Mouse (Mus musculus) neural tube, embryonic 12.5 days (tissue): ENCODE measurements at regions not wholly inside any gene's neighbourhood (a gene's known extent, or its start where the extent isn't known, plus 50 kb on each side); places are given as distances from the start of the nearest gene placed in this dataset.

Experiments
- ATAC-seq: fragments of 200-750 bp; cut with Nextera tagmentation; 2 replicates; pipeline ENCODE4 v1.8.0; 2017; ENCODE audit warnings: low read depth, mild to moderate bottlenecking, moderate TSS enrichment, moderate library complexity; ENCODE audit not compliant: low FRiP score
- H3K27ac ChIP-seq: fragments of 300-500 bp; sonication (generic); 2 replicates; pipeline ENCODE4 v1.5.1; 2016
- H3K27me3 ChIP-seq: fragments of 300-500 bp; sonication (generic); replicated peaks from 2 replicates; pipeline ENCODE4 v1.6.1; 2016; ENCODE audit warnings: mild to moderate bottlenecking
- H3K36me3 ChIP-seq: fragments of 300-500 bp; sonication (generic); 2 replicates; pipeline ENCODE4 v1.6.1; 2016; ENCODE audit warnings: mild to moderate bottlenecking
- H3K4me1 ChIP-seq: fragments of 300-500 bp; sonication (generic); 2 replicates; pipeline ENCODE4 v1.6.1; 2016
- H3K4me2 ChIP-seq: fragments of 300-500 bp; sonication (generic); replicated peaks from 2 replicates; pipeline ENCODE4 v1.6.1; 2016; ENCODE audit warnings: mild to moderate bottlenecking
- H3K4me3 ChIP-seq: fragments of 300-500 bp; sonication (generic); 2 replicates; pipeline ENCODE4 v1.5.1; 2016
- H3K9ac ChIP-seq: fragments of 300-500 bp; sonication (generic); 2 replicates; pipeline ENCODE4 v1.6.1; 2016; ENCODE audit warnings: mild to moderate bottlenecking
- H3K9me3 ChIP-seq: fragments of 300-500 bp; sonication (generic); 2 replicates; pipeline ENCODE4 v1.6.1; 2016; ENCODE audit warnings: mild to moderate bottlenecking
- WGBS: fragments of 180-500 bp; shearing (Covaris S2); methylation state at CpG from one replicate; pipeline ENCODE4 v1.1.7; 2016; 5-methylcytosine and 5-hydroxymethylcytosine counted together

DNA sequence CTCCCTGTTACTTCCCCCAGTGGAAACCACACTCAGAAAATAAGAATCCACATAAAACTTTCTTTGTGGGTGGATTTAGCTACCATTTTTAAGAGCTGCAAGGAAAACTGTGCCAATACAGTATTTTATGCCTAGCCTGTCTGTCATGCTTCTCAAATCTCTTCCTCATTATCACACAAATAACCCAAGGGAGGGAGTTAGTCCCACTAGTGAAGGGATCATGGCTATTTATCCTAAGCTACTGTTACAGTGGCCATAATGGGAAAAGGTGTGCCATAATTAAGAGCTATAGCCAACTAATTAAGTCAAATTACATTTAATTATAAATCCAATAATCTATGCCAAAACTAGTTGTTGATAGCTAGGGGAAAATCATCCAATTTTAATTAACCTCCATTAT is 374.8 kb upstream of the Ube2e3 start:
- H3K36me3 ChIP-seq: no peaks in the 10 kb centered on the region
- H3K4me2 ChIP-seq: no peak overlapping the region
- no peak for ATAC-seq
- no peak overlapping the region for H3K27ac ChIP-seq
- H3K27me3 ChIP-seq: no peaks in the 10 kb centered on the region
- no peak overlapping the region for H3K9ac ChIP-seq
- no peaks in the 10 kb centered on the region for H3K9me3 ChIP-seq
- H3K4me3 ChIP-seq: no peak overlapping the region
- no peaks in the 10 kb centered on the region for H3K4me1 ChIP-seq

DNA sequence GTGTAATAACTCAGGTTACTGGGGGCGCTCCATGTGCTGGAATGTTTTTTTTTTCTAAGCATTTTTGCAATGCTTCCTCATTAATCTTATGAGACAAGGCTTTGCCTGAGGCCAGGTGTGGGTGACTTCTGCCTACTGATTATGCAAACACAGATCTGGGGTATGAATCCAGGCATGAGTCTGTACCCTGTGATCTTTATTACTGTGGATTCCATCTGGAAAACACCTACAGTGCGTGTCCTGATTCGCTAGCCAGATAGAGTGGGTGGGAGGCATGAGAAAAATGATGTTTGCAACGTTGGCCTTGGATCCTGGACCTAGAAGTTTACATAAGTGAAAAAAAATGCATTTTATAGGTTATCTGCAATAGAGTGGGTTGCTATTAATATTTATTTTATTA is 387.9 kb upstream of the Ube2e3 start:
- ATAC-seq: no peak
- H3K4me2 ChIP-seq: no peak overlapping the region

DNA sequence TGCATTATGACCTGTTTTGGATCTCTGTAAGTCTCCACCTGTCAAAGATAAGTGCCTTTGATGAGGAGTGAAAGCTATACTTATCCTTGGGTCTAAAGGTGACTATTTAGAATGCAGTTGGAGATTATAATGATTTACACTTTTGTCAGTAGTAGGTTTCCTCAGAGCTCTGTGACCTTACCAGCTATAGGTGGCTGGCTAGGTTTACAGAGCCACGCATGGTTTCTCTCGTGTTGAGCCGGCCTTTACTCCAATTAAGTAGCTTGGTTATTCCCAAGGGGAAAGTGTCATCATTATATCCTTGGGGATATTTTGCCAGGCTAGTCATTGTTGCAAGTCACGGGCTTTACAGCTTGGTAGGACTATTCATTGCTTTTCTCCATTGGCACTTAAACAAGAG is 408.5 kb upstream of the Ube2e3 start:
- Histone ChIP-seq H3K9me3 (no peaks in the 10 kb centered on the region), H3K4me1 (no peaks in the 10 kb centered on the region), H3K36me3 (no peaks in the 10 kb centered on the region), H3K4me3 (no peak overlapping the region), H3K9ac (no peak overlapping the region), H3K27ac (no peak overlapping the region), H3K4me2 (no peak overlapping the region), H3K27me3 (no peaks in the 10 kb centered on the region)
- no peak for ATAC-seq
- WGBS: 83% methylated on average over 4 of the region's 4 CpGs

More for the DNA sequence above, 387.9 kb upstream of the Ube2e3 start:
- Histone ChIP-seq H3K9ac (no peak overlapping the region), H3K4me1 (no peaks in the 10 kb centered on the region), H3K27ac (no peak overlapping the region), H3K27me3 (no peaks in the 10 kb centered on the region), H3K9me3 (no peaks in the 10 kb centered on the region), H3K36me3 (no peaks in the 10 kb centered on the region), H3K4me3 (no peak overlapping the region)
- WGBS: 75% methylated on average over 4 of the region's 4 CpGs

DNA sequence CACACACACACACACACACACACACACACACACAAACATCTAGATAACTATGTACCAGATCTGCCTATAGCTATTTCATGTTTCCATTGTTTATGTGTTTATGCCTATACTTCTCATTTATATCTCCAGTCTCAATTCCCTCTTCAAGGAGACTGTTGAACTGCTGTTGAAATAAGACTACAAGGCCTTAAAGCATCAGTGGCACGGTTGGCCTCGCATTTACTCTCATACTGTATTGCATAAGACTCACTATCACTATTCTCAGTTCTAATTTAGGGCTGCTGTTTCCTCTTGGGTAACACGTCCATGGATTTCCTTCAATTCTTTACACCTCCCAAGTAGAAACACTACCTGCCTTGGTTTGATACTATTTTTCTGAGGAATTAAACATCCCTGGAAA is 414.5 kb upstream of the Ube2e3 start:
- H3K27me3 ChIP-seq: no peaks in the 10 kb centered on the region
- whole genome bisulfite sequencing: 89% methylated on average over 3 of the region's 3 CpGs
- ATAC-seq: no peak
- H3K4me2 ChIP-seq: no peak overlapping the region
- no peaks in the 10 kb centered on the region for H3K4me1 ChIP-seq
- H3K9me3 ChIP-seq: no peaks in the 10 kb centered on the region
- no peak overlapping the region for H3K4me3 ChIP-seq
- H3K36me3 ChIP-seq: no peaks in the 10 kb centered on the region
- no peak overlapping the region for H3K9ac ChIP-seq
- no peak overlapping the region for H3K27ac ChIP-seq

DNA sequence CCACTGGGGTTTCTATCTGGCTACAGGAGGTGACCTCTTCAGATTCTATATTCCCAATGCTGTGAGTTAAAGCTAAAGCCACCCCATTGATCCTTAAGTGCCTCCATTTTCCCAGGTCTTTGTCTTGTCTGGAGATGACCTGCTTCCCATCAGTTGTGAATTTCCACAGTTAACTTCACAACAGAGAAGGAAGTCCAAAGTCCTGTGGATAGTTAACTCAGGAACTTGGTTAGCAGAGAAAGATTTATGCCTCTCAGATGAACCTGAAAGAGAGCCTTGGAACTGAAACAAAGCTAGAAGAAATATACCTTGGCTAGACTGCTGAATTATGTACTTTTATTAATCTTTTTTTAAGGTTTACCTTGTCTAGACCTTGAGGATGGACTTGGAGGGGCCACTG is 431.1 kb upstream of the Ube2e3 start:
- Histone ChIP-seq H3K4me2 (no peak overlapping the region), H3K27me3 (no peaks in the 10 kb centered on the region), H3K27ac (no peak overlapping the region), H3K4me3 (no peak overlapping the region), H3K4me1 (no peaks in the 10 kb centered on the region), H3K9ac (no peak overlapping the region), H3K9me3 (no peaks in the 10 kb centered on the region), H3K36me3 (no peaks in the 10 kb centered on the region)
- ATAC-seq: no peak

DNA sequence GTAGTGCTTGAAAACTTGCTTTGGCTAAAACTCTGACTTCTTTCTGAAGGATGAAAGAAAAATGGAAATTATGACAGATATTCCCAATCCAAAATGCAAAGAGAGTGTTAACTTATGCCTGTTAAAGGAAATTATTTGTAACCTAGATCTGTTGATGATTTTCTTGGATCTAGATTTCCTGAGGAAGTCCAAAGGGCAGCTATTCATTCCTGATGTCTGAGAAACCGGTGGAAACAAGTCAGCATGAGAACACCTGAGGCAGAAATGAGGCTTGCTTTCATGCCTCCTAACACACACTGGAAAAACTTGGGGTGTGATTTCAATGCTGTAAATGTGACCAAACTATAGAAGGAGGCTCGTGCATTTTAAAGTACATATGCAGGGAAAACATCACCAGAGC is 432.9 kb upstream of the Ube2e3 start:
- 85% methylated on average over 2 of the region's 2 CpGs for WGBS
- no peak overlapping the region for H3K9ac ChIP-seq
- no peaks in the 10 kb centered on the region for H3K36me3 ChIP-seq
- no peaks in the 10 kb centered on the region for H3K27me3 ChIP-seq
- ATAC-seq: no peak
- no peaks in the 10 kb centered on the region for H3K4me1 ChIP-seq
- no peak overlapping the region for H3K4me2 ChIP-seq
- H3K9me3 ChIP-seq: no peaks in the 10 kb centered on the region
- H3K27ac ChIP-seq: no peak overlapping the region
- no peak overlapping the region for H3K4me3 ChIP-seq

DNA sequence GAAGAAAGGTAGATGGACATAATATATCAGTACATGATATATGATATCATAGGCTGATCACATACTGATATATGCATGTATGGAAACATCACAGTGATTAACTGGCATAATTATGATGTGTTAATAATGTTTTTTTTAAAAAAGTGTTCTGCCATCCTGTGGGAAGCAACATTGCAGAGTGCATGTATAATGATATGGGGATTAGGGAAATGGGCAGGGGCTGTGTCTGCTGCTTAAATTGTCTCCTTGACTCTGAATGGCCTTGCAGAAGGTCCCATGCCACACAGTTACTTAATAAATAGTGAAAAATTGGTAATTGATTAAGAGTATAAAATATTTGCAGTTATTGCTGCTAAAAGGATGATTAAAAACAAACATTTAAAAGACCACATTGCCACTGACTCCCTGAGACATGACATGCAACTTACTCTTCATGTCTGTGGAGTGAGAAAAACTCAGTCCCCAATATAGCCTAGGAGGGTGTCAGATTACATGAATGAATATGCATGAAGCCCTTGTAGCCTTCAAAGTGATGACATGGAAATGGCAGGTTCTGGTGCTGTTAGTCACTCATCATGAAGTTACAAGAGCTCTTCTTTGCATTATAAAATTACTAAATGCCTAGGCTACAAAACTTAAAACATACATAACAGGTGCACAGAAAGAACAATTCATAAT is 440.1 kb upstream of the Ube2e3 start:
- Histone ChIP-seq H3K27ac (no peak overlapping the region), H3K36me3 (no peaks in the 10 kb centered on the region), H3K9me3 (no peaks in the 10 kb centered on the region), H3K4me1 (no peaks in the 10 kb centered on the region), H3K4me2 (no peak overlapping the region), H3K27me3 (no peaks in the 10 kb centered on the region), H3K4me3 (no peak overlapping the region), H3K9ac (no peak overlapping the region)
- no peak for ATAC-seq

DNA sequence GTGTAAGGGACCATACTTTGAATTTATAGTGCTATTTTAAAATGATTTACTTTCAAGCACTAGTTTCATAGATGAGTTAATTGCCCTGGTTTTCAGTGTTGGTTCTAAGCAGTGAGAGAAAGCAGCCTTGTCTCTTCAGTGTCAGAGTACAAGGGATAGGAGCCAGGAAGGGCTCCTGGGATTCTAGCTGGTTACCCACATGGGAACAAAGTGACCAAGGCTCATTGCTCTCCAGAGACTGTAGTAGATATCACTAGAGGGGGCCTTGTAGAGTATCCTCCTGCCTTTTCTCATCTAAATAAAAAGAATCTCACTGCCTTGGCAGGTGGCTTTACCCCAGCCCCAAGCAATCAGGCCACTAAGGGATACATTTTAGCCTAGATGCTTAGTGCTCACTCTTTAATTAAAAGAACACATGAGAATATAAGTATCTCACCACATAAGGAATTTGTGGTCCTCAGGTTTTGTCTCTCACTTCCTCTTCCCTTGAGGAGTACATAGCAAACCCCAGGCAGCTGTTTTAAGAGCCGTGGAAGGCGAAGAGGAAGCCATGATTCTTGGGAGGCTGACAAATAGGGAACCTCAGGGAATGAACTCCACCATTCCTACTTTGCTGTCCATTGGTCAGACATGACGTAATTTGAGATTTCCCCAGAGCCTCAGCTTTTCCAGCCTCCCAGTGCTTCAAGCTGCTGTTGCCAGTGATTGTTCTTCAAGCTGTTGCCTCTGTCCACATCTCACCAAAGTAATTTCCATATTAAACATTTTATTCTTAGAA is 449.2 kb upstream of the Ube2e3 start:
- no peak for ATAC-seq
- 48% methylated on average over 3 of the region's 3 CpGs for WGBS

DNA sequence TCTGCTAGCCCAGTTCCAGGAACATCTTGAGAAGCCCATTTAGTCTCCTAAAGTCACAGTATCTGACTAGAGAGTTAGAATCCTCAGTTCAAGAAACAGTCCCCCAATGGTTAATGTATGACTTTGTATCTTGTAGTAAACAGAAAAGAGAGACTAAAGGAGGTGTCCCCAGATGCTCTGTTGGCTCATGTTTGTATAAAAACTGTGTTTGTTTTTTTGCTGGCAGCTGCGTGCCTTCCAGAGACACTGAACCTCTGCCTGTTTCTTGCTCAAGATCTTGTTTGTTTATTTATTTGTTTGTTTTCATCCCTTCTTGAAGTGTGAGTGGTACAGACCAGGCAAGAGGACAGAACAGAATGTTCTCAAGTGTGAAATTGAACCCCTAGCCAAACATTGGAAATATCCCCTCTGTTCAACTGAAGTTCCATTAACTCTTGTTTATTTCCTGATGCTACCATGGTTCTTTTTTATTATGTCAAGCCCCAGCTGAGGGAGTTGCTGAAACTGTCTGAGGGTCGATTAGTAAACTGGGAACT is 451.3 kb upstream of the Ube2e3 start:
- Histone ChIP-seq H3K4me3 (no peak overlapping the region), H3K4me1 (no peaks in the 10 kb centered on the region)
- 71% methylated on average over 2 of the region's 2 CpGs for WGBS

More for the DNA sequence above, 449.2 kb upstream of the Ube2e3 start:
- Histone ChIP-seq H3K4me2 (no peak overlapping the region), H3K9ac (no peak overlapping the region), H3K9me3 (no peaks in the 10 kb centered on the region), H3K27me3 (no peaks in the 10 kb centered on the region), H3K27ac (no peak overlapping the region), H3K4me1 (no peaks in the 10 kb centered on the region), H3K36me3 (no peaks in the 10 kb centered on the region), H3K4me3 (no peak overlapping the region)

DNA sequence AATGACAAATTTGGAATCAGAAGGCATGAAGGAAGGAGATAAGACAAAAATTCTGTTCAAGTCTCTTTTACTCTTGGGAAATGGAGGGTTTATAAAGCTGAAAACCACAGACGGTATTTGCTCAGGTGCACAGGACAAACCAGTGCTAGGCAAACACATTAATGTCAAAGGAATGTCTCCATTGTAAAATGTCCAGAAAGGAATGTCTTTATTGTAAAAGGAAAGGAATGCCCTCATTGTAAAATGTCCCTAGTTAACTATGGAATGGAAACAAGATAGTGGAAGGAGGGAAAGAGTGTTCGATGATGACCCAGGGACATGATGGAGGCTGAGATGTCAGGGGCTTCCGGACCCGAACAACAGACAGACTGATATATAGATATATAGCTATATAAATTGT is 454.9 kb upstream of the Ube2e3 start:
- no peaks in the 10 kb centered on the region for H3K9me3 ChIP-seq
- 91% methylated on average over 4 of the region's 4 CpGs for WGBS
- H3K36me3 ChIP-seq: no peaks in the 10 kb centered on the region
- no peaks in the 10 kb centered on the region for H3K27me3 ChIP-seq
- H3K4me2 ChIP-seq: no peak overlapping the region
- H3K9ac ChIP-seq: no peak overlapping the region
- no peaks in the 10 kb centered on the region for H3K4me1 ChIP-seq
- ATAC-seq: no peak
- H3K4me3 ChIP-seq: no peak overlapping the region
- no peak overlapping the region for H3K27ac ChIP-seq

More for the DNA sequence above, 451.3 kb upstream of the Ube2e3 start:
- Histone ChIP-seq H3K27ac (no peak overlapping the region), H3K4me2 (no peak overlapping the region), H3K9me3 (no peaks in the 10 kb centered on the region), H3K9ac (no peak overlapping the region), H3K27me3 (no peaks in the 10 kb centered on the region), H3K36me3 (no peaks in the 10 kb centered on the region)
- ATAC-seq: no peak

DNA sequence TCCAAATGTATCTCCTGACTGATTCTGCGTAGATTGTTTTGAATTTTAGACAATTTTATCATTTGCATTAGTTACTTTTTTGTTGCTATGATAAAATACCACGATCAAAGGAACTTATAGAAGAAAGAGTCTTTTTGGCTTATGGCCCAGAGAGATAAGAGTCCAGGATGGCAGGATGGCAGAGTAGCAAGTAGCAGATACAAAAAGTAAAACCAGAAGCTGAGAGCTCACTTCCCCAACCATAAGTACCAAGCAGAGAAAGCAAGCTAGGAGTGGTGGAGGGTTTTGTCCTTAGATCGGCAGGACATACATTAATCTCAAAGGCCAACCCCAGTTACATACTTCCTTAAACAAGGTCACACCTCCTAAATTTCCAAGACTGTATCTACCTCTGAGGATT is 457.7 kb upstream of the Cwc22 start:
- no peaks in the 10 kb centered on the region for H3K27me3 ChIP-seq
- no peak overlapping the region for H3K9ac ChIP-seq
- H3K4me2 ChIP-seq: no peak overlapping the region
- ATAC-seq: no peak
- H3K27ac ChIP-seq: no peak overlapping the region
- WGBS: 84% methylated on average over 3 of the region's 3 CpGs
- no peaks in the 10 kb centered on the region for H3K4me1 ChIP-seq
- H3K36me3 ChIP-seq: no peaks in the 10 kb centered on the region
- no peak overlapping the region for H3K4me3 ChIP-seq
- no peaks in the 10 kb centered on the region for H3K9me3 ChIP-seq

DNA sequence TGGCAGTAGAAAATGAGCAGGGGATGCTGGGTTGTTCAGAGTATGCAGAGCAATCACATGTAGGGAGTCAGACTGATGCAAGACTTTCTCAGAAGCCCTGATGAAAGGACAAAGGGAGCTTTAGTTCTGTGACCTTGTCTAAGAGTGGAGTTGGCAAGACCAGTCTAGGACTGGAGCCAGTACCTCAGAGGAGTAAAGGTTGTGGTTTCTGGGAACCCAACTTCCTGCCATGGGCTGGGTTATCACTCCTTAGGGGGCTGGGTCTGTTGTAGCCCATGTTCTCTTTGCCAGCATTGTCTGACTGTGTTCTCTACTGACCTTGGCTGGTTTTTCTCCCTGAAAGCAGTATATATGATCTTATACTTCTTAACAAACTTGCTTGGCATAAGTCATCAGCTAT is 453.1 kb upstream of the Cwc22 start:
- Histone ChIP-seq H3K27ac (no peak overlapping the region), H3K9me3 (no peaks in the 10 kb centered on the region), H3K4me2 (no peak overlapping the region), H3K27me3 (no peaks in the 10 kb centered on the region), H3K36me3 (no peaks in the 10 kb centered on the region), H3K4me3 (no peak overlapping the region), H3K9ac (no peak overlapping the region), H3K4me1 (no peaks in the 10 kb centered on the region)
- no peak for ATAC-seq

DNA sequence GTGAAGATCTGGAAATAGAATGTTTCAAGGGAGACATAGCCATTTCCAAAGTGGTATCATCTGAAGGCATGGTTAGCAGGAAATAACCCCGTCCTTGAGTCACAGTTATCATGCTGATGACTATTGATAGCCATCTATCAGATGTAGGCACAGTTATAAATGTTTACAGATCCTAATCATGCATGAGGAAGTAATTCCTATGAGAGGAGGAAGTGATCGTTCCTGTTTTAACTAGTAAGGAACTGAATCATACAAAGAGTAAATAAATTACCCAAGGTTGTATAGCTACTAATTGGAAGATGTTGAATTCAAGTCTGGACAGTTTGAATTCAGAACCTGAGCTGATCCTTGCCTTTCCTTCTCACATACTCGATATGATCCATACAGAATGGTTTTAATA is 450.7 kb upstream of the Cwc22 start:
- no peak overlapping the region for H3K27ac ChIP-seq
- 83% methylated on average over 3 of the region's 3 CpGs for WGBS
- no peak overlapping the region for H3K9ac ChIP-seq
- no peaks in the 10 kb centered on the region for H3K27me3 ChIP-seq
- H3K4me3 ChIP-seq: no peak overlapping the region
- no peaks in the 10 kb centered on the region for H3K36me3 ChIP-seq
- no peak for ATAC-seq
- no peaks in the 10 kb centered on the region for H3K4me1 ChIP-seq
- H3K9me3 ChIP-seq: no peaks in the 10 kb centered on the region
- no peak overlapping the region for H3K4me2 ChIP-seq
